Mouse (Mus musculus) thymus, adult 18-20 months (tissue): ENCODE data around the gene Mast4.

Experiments
- DNase-seq, 2 experiments: peaks; one replicate each; pipeline ENCODE4 v3.0.0; 2022; ENCODE audit warnings: mixed read lengths in 2 of 2

The Mast4 gene

DNA sequence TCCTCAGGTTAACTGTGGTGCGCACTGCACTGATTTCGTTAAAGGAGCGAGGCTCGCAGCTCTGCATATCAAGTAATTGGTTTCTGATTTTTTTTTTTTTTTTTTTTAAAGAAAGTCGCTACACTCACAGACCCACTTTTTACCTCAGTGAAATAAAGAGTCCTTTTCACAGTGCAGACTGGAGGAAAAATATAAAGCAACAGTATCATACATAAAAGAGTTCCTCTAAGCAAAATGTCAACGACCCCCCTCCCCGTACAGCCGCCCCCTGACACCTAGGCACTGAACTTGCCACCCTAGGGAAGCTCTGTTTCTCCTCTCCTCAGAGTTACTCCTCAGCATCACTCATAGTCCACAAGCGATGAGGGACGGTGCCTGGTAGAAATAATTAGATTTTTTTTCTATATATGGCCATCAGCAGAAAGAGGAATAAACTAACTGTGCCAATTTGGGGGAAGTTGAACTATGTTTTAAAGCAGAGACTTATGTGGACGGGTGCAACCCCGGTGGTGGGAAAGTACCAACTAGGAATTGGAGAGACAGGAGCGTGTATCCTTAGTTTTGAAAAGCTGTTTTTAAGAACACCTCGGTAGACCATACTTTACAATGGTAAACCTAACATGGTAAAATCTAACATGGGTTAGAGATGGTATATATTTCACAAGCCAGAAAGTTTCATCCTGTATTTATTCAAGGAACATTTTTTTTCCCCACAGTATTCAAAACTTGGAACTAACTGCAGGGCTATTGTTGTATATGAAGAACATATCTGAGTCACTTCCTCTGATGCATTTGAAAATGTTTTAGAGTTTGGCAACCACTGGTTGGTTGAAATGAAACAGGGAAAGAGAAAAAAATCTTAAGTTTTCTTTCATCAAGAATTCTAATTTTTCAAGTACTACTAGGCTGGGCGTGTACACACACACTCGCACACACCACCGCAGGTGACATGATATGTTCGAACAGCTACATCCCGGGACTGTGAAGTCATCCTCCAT, 375.7 kb downstream of the Mast4 start:
- DNase-seq = no peak

DNA sequence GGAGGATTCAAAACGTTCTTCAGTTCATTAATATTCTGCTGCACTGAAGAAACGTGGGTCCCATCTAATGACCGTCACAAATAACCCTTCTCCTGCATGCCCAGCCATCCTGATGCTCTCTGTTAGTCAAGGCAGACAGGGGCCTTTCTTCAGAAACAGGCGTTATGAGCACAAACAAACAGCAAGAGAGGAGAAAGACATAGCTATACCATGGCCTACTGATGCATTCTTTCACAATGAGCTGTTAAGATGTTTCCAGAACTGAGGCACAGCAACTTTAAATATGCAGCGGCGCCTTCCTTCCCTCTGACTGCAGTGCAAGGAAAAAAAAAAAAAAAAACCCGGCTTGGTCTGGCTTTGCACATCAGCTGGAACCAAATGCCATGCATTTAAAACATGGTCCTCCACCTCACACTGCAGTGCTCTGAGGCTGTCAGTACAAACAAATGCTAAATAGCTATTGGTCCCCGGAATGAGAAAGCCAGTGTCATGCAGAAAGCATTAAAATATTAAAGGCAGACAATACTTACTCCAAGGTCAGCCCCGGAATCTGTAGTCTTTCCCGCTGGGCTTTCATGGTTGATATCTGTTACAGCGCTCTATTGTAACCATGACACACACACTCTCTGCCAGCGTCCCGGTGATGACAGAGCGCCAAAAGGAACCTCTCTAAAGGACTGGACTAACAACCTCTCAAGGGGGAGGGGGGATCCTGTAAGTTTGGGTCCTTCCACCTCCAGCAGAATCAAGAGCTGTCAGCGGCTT, 376.6 kb downstream of the Mast4 start:
- no peak for DNase-seq

- no peak for DNase-seq
Observed at GRCm38 (mm10) chr13:102955506-102955905, 378.8 kb downstream of the Mast4 start.

DNA sequence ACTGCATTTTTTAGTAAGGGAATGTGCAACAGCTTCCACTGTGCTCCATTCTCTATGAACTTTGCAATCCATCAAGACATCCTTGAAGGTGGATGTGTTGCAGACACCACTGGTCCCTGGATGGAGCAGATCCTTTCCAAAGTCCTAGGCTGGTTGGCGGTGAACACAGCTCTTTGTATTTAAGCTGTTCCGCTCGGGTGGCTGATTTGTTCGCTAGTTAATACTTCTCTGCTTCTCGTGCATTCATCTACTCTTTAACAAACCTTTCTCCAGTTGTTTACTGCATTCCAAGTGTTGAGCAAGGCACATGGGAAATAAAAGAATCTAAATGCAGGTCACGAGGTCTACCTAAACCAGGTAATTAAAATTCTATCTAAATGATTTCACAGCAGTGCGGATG, 384.5 kb downstream of the Mast4 start:
- no peak for DNase-seq

DNA sequence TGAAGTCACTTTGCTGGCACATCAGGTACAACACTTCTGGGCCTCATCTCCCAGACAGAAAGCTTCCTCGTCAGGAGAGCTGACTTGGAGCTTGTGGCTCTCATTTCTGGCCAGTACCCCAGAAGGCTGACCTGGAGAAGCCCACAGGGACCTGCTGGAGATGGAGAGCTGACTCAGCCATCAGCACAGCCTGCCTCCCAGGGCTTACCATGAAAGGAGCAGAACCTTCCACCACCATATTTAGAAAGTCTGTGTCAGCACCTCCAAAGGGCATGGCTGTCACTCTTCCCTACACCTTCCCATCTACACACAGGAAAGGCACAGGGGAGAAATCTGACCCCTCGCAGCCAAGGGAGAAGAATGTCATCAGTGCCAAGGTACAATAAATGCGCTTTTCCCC, 385.3 kb downstream of the Mast4 start:
- DNase-seq = no peak

GRCm38 (mm10) chr13:102947546-102947945, 386.8 kb downstream of the Mast4 start:
- no peak for DNase-seq

DNA sequence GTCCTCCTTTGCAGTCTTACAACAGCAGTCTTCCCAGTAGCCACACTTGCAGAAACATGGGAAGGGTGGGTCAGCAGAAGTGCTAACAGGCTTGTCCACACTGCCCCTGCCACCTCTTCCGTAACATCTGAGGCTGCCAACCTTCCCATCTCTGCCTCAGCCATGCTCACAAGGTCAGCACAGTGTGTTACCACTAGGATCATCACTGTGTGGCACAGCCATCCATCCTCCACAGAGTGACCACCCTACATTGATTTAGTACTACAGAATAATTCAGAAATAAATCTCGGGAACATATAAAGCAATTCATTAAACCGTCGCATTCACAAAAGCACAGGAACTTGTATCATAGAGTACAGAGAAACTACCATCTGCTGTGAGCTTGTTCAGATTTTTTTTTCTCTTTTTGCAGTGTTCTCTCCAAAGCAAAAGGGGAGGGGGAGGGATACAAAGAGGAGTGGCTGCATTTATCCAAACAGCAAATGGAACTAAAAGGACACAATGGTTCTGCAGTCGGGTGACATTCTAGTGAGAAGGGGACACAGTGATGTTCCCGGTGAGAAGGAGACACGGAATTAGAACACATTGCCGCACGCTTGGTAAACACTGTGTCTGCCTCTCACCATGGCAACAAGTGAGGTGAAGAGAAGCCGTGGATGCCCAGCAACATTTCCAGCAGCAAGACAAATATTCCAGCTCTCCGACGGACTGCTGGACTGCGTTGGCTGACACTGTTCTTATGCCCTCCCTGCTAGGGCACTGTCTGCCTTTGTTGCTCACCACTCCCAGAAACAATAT, 388.1 kb downstream of the Mast4 start:
- no peak for DNase-seq

- no peak for DNase-seq
Observed at GRCm38 (mm10) chr13:102945450-102945849, 388.8 kb downstream of the Mast4 start.

GRCm38 (mm10) chr13:102944516-102944915, 389.8 kb downstream of the Mast4 start:
- no peak for DNase-seq

DNA sequence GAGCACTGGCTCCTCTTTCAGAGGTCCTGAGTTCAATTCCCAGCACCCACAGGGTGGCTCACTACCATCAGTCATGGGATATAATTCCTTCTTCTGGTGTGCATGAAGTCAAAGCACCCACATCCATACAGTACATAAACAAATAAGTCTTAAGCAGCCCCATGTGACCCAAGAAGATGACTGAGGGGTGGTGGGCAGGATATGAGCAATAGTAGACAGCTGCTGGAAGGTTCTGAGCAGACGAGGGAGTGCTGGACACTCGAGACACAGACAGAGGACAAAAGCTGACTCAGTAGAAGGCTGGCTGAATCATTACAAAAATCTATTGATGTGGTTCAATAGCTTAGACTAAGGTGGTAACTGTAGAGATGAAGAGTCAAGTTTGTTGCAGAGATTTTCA, 391.7 kb downstream of the Mast4 start:
- DNase-seq = no peak

GRCm38 (mm10) chr13:102940476-102940875, 393.8 kb downstream of the Mast4 start:
- DNase-seq = no peak

GRCm38 (mm10) chr13:102936233-102936632, 398.1 kb downstream of the Mast4 start:
- no peak for DNase-seq

DNA sequence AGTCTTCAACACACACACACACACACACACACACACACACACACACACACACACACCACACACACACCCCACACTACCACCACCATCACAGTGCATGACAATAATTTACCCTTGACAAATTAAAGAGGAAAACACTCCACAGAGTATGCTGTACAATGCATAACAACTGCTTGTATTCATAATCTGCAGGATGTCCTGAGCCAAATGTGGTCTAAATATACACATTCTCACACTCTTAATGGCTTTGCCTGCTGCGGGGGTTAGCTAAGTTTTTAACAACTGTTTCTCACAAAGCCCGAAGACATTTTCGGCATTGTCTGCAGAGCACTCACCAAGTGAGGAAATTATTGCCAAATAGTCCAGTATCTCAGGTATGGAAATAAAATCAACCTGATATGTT, 398.5 kb downstream of the Mast4 start:
- no peak for DNase-seq

DNA sequence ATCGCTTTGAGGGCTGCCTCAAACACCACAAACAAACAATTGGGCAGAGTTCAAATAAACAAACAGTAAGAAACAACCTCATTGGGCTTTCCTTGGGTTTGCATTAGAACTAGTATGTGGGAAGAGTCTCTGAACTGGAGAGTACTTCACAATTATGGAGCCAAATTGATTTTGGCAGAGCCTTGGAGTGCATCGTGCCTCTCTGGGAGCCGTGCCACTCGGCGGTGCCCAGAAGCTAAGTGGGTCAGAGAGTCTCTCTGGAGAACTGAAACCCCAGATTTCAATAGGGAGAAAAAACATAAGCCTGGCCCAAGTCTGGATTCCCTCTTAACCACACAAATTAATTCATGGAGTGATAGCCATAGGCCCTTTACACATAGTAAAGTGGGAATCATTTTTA, 400.6 kb downstream of the Mast4 start:
- DNase-seq = no peak

GRCm38 (mm10) chr13:102932434-102932833, 401.9 kb downstream of the Mast4 start:
- no peak for DNase-seq

DNA sequence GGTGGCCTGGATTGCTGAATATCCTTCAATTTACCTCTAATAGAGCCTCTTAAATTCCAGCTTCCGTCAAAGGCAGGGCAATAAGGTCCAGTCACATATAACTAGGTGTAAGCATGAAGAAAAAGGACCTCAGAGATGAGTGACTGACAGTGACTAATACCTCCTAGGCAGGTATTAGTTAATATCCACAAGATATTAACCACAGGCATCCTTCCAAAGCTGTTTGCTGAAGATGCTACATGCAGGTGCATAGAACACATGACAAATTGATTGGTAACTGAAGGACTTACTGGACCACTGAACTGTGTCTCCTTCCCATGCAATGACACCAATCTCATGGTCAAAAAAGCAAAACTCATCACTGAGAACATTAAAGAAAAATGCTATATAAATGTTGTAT, 402.3 kb downstream of the Mast4 start:
- DNase-seq = no peak

DNA sequence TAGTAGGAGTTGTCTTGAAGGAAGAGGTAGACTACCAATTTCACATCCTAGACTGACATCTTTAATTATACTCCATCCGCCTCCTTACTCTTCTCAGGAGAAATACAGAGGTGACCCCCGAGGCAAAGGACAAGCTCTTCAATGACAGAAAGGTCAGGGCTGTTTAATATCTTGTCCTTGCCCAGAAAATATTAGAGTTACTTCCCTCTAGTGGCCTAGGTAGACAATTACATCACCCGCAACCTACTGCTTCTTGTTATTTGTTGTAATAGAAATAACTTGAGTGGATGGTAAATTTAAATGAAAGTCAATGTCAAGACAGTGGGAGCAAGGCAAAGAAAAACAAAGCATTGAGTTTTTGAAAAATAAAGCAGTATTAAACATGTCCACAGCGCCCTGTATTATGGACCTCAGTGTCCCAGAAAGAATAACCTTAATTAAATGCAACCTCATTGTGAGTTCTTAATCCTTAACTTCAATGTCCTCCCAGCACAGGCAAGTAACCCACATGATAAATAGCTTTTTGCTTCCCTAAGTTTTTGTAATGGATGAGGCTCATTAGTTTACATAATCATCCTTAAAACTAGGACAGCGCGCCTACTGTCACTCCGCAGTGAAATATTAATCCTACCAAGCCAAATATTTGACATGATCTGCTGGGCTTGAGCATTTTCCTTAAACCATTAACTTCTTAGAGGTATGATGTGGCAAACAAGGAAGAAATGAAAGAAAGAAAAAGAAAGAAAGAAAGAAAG, 408.3 kb downstream of the Mast4 start:
- DNase-seq = no peak

GRCm38 (mm10) chr13:102919741-102920140, 414.6 kb downstream of the Mast4 start:
- DNase-seq = no peak

GRCm38 (mm10) chr13:102918616-102919015, 415.7 kb downstream of the Mast4 start:
- no peak for DNase-seq

- DNase-seq = no peak
Observed at GRCm38 (mm10) chr13:102915341-102915740, 419.0 kb downstream of the Mast4 start.

DNA sequence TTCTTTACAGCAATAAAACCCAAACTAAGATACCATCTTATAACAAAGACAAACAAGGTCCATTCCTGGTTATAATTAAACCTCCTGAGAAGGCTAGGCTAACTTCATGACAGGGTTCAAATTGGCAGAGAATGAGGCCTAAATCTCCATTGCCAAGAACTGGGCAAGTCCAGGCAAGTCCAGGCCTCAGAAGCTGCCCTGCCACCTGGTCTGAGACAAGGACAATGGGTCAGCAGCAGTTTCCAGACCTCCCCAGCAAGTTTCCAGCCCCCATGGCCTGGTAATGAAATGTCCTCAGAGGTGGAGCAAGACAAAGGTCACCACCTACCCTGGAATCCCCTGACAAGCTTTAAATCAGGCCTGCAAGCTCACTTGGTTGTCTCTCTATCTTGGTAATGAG, 419.5 kb downstream of the Mast4 start:
- no peak for DNase-seq

DNA sequence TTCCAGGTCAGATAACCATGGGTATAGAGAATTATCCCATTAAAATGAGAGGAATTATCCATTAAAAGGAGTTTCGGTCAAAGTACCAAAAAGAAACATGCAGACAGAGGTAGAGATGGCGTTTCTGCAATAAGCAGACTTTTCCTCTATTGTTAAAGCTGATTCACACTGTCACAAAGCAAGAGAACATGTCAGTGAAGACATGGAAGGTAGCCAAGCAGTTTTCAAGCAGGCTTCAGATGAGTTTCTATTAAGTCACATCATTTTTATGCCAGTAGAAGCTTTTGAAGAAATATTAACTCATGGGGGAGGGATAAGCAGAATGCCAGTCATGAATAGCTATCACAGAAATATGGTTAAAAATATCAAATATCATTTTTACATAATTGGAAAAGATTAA, 420.4 kb downstream of the Mast4 start:
- no peak for DNase-seq
